Comparison of ENCODE assay signal across 8 mouse cellular contexts in genomic region chr9:65195621-65195981, GRCm38 (mm10). TPM values are rescaled to one million over a fixed set of nuclear protein-coding genes. Genes with fewer than 3 reads are reported as not detected.
DNase-seq lines count a peak whose midpoint lies in the region; ATAC-seq and TF ChIP-seq lines count a peak whose summit lies in the region.

No protein-coding gene starts in this region.

- H3K27ac ChIP-seq in gastrocnemius, adult 2 months, result peak overlapping the region; percentile 93
- H3K27ac ChIP-seq in forebrain, embryonic 10.5 days, result peak overlapping the region; percentile 95
- H3K27ac ChIP-seq in hindbrain, embryonic 10.5 days, result peak overlapping the region; percentile 94
- peak overlapping the region; percentile 93 for H3K27ac ChIP-seq in limb, embryonic 10.5 days
- H3K27ac ChIP-seq in midbrain, embryonic 10.5 days (replicated peaks), result peak overlapping the region; percentile 90

- H3K4me1 ChIP-seq in forebrain, embryonic 10.5 days, result peaks cover 76% of the 10 kb centered on the region
- H3K4me1 ChIP-seq in hindbrain, embryonic 10.5 days (replicated peaks), result peaks cover 70% of the 10 kb centered on the region
- peaks cover 71% of the 10 kb centered on the region for H3K4me1 ChIP-seq in limb, embryonic 10.5 days
- H3K4me1 ChIP-seq in midbrain, embryonic 10.5 days, result peaks cover 85% of the 10 kb centered on the region

- no peak for ATAC-seq in erythroblast, adult 5-6 weeks (replicated peaks; ENCODE audit: low FRiP score, poor library complexity, severe bottlenecking)

- no peak for TF ChIP-seq CTCF in gastrocnemius, adult 2 months (IDR thresholded peaks at IDR 0.05)

- intact Hi-C loops in gastrocnemius, adult 2 months (cut with DNase I), result loop anchor here (10.0 kb wide), 1 partner anchor 89 kb away; no protein-coding TSS in a partner anchor

- H3K36me3 ChIP-seq in forebrain, embryonic 10.5 days (replicated peaks), result no peaks in the 10 kb centered on the region
- no peaks in the 10 kb centered on the region for H3K36me3 ChIP-seq in hindbrain, embryonic 10.5 days
- H3K36me3 ChIP-seq in limb, embryonic 10.5 days, result no peaks in the 10 kb centered on the region
- H3K36me3 ChIP-seq in midbrain, embryonic 10.5 days, result no peaks in the 10 kb centered on the region

- H3K9me3 ChIP-seq in forebrain, embryonic 10.5 days, result no peaks in the 10 kb centered on the region
- H3K9me3 ChIP-seq in hindbrain, embryonic 10.5 days, result no peaks in the 10 kb centered on the region
- no peaks in the 10 kb centered on the region for H3K9me3 ChIP-seq in limb, embryonic 10.5 days (replicated peaks)
- no peaks in the 10 kb centered on the region for H3K9me3 ChIP-seq in midbrain, embryonic 10.5 days (replicated peaks)

- H3K4me3 ChIP-seq in gastrocnemius, adult 2 months, result peak overlapping the region; percentile 66
- peak overlapping the region; percentile 3; the same call in 1 of the 2 replicates for H3K4me3 ChIP-seq in forebrain, embryonic 10.5 days
- H3K4me3 ChIP-seq in hindbrain, embryonic 10.5 days, result no peak overlapping the region
- H3K4me3 ChIP-seq in limb, embryonic 10.5 days, result no peak overlapping the region
- H3K4me3 ChIP-seq in midbrain, embryonic 10.5 days, result 0 out of 2 replicates have a peak overlapping the region, but pooled peaks have one; percentile 7

- peak; percentile 67 for DNase-seq in gastrocnemius, adult 2 months
- DNase-seq in gastrocnemius, postnatal 4 days (ENCODE audit: low spot score in 2 of 2), result no peak
- DNase-seq in adipocyte (ENCODE audit: low spot score), result peak; percentile 28
- DNase-seq in forebrain, embryonic 10.5 days (ENCODE audit: extremely low spot score, low spot score), result peak; percentile 42
- no peak for DNase-seq in hindbrain, embryonic 10.5 days (ENCODE audit: low spot score)
- DNase-seq in limb, embryonic 10.5 days (ENCODE audit: low spot score), result peak; percentile 57
- DNase-seq in midbrain, embryonic 10.5 days (ENCODE audit: low spot score), result peak; percentile 36

- H3K27me3 ChIP-seq in forebrain, embryonic 10.5 days (ENCODE audit: poor library complexity, severe bottlenecking), result no peaks in the 10 kb centered on the region
- no peaks in the 10 kb centered on the region for H3K27me3 ChIP-seq in hindbrain, embryonic 10.5 days (ENCODE audit: insufficient read depth, poor library complexity, severe bottlenecking)
- H3K27me3 ChIP-seq in limb, embryonic 10.5 days (ENCODE audit: low read depth, poor library complexity, severe bottlenecking), result no peaks in the 10 kb centered on the region
- H3K27me3 ChIP-seq in midbrain, embryonic 10.5 days (ENCODE audit: low read depth, poor library complexity, severe bottlenecking), result no peaks in the 10 kb centered on the region

- WGBS in forebrain, embryonic 10.5 days, result 54% methylated on average over 8 of the region's 8 CpGs
- 50% methylated on average over 8 of the region's 8 CpGs for WGBS in hindbrain, embryonic 10.5 days
- WGBS in limb, embryonic 10.5 days, result 37% methylated on average over 8 of the region's 8 CpGs
- 63% methylated on average over 8 of the region's 8 CpGs for WGBS in midbrain, embryonic 10.5 days

RNA-seq across cellular contexts. Expression of gene Parp16, which starts 0.4 kb away (rescaled TPM):
- total RNA-seq in gastrocnemius, adult 2 months (2021), result 1 to 10 TPM; 3.6 to 3.9 TPM
- total RNA-seq in gastrocnemius, postnatal 4 days (2021), result 1 to 10 TPM; 8.3 to 9.1 TPM
- 7.0 and 8.5 TPM in 2 replicates for polyA plus RNA-seq in forebrain, embryonic 10.5 days (2016; fragmentation: Nextera tagmentation; extraction: Ambion mirVana)
- 7.7 and 8.0 TPM in 2 replicates for polyA plus RNA-seq in hindbrain, embryonic 10.5 days (2016; fragmentation: Nextera tagmentation; extraction: Ambion mirVana)
- polyA plus RNA-seq in limb, embryonic 10.5 days (2016; fragmentation: Nextera tagmentation; extraction: Ambion mirVana), result 8.7 and 9.0 TPM in 2 replicates
- 7.2 and 7.9 TPM in 2 replicates for polyA plus RNA-seq in midbrain, embryonic 10.5 days (2016; fragmentation: Nextera tagmentation; extraction: Ambion mirVana)
- 10.2 and 13.2 TPM in 2 replicates for total RNA-seq in erythroblast, adult 5-6 weeks (2015; ENCODE audit: low replicate concordance)
- total RNA-seq in erythroblast, adult 5-6 weeks (2017; ENCODE audit: low replicate concordance), result 14.5 and 15.3 TPM in 2 replicates

RNA-seq across cellular contexts. Expression of gene Igdcc3, which starts 54.6 kb away (rescaled TPM):
- total RNA-seq in gastrocnemius, adult 2 months (2021), result under 1 TPM; 0.17 to 0.18 TPM
- total RNA-seq in gastrocnemius, postnatal 4 days (2021), result under 1 TPM; 0.88 to 0.91 TPM
- 208 and 246 TPM in 2 replicates for polyA plus RNA-seq in forebrain, embryonic 10.5 days (2016; fragmentation: Nextera tagmentation; extraction: Ambion mirVana)
- 218 and 357 TPM in 2 replicates for polyA plus RNA-seq in hindbrain, embryonic 10.5 days (2016; fragmentation: Nextera tagmentation; extraction: Ambion mirVana)
- 230 and 420 TPM in 2 replicates for polyA plus RNA-seq in limb, embryonic 10.5 days (2016; fragmentation: Nextera tagmentation; extraction: Ambion mirVana)
- polyA plus RNA-seq in midbrain, embryonic 10.5 days (2016; fragmentation: Nextera tagmentation; extraction: Ambion mirVana), result 334 and 450 TPM in 2 replicates
- total RNA-seq in erythroblast, adult 5-6 weeks (2015; ENCODE audit: low replicate concordance), result not detected in 2 replicates
- total RNA-seq in erythroblast, adult 5-6 weeks (2017; ENCODE audit: low replicate concordance), result not detected in 2 replicates

Comparison
In these comparisons a context has a peak if more than half of its experiments do, and no peak if none do; other contexts are left out.
1. DNase-seq: peak in gastrocnemius, adult 2 months (single experiment), adipocyte (single experiment), forebrain, embryonic 10.5 days (single experiment), limb, embryonic 10.5 days (single experiment) and midbrain, embryonic 10.5 days (single experiment); none in gastrocnemius, postnatal 4 days (0 of 2) and hindbrain, embryonic 10.5 days (single experiment).
2. H3K4me3 ChIP-seq: peak in gastrocnemius, adult 2 months (single experiment), forebrain, embryonic 10.5 days (single experiment) and midbrain, embryonic 10.5 days (single experiment); none in hindbrain, embryonic 10.5 days (single experiment) and limb, embryonic 10.5 days (single experiment).
3. Peak in every context shown above with its lines, with median percentiles within 50 percentile points of each other: H3K27ac ChIP-seq.